Mouse (Mus musculus): ENCODE results near the gene Itpr3.
A peak's percentile ranks its signal among the peaks of the same experiment; 100 is the strongest.

GRCm38 (mm10) chr17:27056170-27056569, 934 bp upstream of the Itpr3 start:
- TF ChIP-seq CTCF (IDR thresholded peaks at IDR 0.05; ENCODE audit: low read depth, low read length): no peak
- 0 out of 2 replicates have a peak, but pooled peaks have one; percentile 17 for TF ChIP-seq POLR2A (IDR thresholded peaks at IDR 0.05; ENCODE audit: extremely low read depth, insufficient read depth, low read length)
